Mouse (Mus musculus) bone marrow, adult 2 months (tissue): Measurements from ENCODE around the gene Lrp1. TPM values are rescaled to one million over a fixed set of nuclear protein-coding genes. Genes with fewer than 3 reads are reported as not detected.

Experiments
- H3K27ac ChIP-seq: fragments of 200-500 bp; 2 replicates; pipeline ENCODE4 v1.5.1; 2012; ENCODE audit warnings: low read depth, mild to moderate bottlenecking, control low read depth, inconsistent platforms, low read length; ENCODE audit not compliant: control insufficient read depth, poor library complexity, insufficient read depth
- H3K4me1 ChIP-seq: fragments of 200-500 bp; 2 replicates; pipeline ENCODE4 v1.6.1; 2011; ENCODE audit warnings: low read length; ENCODE audit not compliant: control insufficient read depth, insufficient read depth
- H3K4me3 ChIP-seq: fragments of 200-500 bp; replicated peaks from 2 replicates; pipeline ENCODE3; 2011; ENCODE audit warnings: mild to moderate bottlenecking, low read depth, low read length, control low read depth; ENCODE audit not compliant: control insufficient read depth
- CTCF ChIP-seq: fragments of 200-500 bp; IDR thresholded peaks from 2 replicates; pipeline ENCODE4 v1.5.1; 2011; ENCODE audit warnings: low read length, control low read depth; ENCODE audit not compliant: control insufficient read depth, insufficient read depth
- POLR2A ChIP-seq: fragments of 200-500 bp; IDR thresholded peaks from 2 replicates; pipeline ENCODE4 v1.6.1; 2011; ENCODE audit warnings: low read depth, mild to moderate bottlenecking, control low read depth, low read length, borderline replicate concordance; ENCODE audit not compliant: control insufficient read depth
- WGBS: fragments of 180-500 bp; shearing (Covaris S2); methylation state at CpG from one replicate; pipeline ENCODE4 v1.1.7; 2018; 5-methylcytosine and 5-hydroxymethylcytosine counted together
- polyA plus RNA-seq: library from polyadenylated mRNA; stranded (reverse); fragments of >200 nt; gene quantifications from 2 replicates; pipeline ENCODE4 v1.2.4, GENCODE M21; 2011; ENCODE audit warnings: low replicate concordance; ENCODE audit not compliant: missing spikeins, insufficient read depth, insufficient read length

The Lrp1 gene
- polyA plus RNA-seq, 1 experiment, result 48.3 TPM

DNA sequence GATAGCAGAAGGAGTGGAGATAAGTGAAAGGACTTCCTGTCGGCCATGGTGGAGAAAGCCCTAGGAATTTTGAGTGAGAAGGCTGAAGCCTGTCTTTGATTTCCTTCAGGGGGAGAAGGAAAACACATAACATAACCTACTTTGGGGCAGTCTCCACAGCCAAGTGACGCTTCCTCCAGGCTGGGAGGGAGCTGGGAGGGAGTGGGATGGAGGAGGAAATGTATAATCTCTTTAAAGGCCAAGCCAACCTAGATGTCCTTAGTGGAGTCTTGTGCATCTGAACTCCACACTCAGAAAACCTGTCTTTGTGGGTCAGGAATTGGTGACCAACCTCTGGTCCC is 5.9 kb downstream of the Lrp1 start:
- Histone ChIP-seq H3K27ac (no peak overlapping the region), H3K4me3 (no peak overlapping the region), H3K4me1 (no peaks in the 10 kb centered on the region)
- no peak for TF ChIP-seq CTCF
- no peak for TF ChIP-seq POLR2A
- WGBS, result 56% methylated on average over 2 of the region's 2 CpGs

DNA sequence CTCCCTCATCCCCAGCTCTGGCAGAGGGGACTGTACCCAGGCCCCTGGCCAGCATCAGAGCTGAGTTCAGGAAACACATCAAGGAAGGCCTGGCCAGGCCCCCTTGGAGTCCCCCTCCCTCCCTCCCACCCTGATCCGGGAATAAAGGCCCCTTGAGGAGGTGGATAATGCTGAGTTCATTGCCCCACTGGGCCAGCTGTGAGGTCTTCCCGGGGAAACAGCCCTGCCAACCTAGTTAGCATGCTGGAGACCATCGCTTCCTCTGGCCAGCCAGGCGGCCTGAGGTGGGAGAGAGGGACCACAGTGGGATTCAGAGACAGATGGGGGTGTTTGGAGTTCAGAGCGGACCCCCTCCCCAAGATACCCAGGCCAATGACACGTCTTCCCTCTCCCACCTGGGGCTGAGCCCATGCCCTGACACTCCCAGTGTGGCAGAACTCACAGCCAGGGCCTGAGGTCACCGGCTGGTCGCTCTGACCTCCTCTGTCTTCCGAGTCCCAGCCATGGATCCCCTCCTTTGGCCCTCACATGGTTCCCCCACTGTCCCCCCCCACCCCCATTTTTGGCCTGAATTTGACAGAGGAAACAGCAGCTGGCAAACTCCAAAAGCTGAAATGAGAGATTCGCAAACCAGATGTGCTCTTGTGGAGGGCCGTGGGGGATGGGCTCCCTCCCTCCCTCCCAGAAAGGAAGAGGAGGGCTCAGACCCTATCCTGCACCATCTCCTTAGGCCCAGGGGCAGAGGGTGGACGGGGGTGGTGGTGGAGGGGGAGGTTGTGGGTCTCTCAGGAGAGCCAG is 6.5 kb downstream of the Lrp1 start:
- H3K4me3 ChIP-seq, result no peak overlapping the region
- no peak for TF ChIP-seq CTCF
- TF ChIP-seq POLR2A, result no peak
- no peaks in the 10 kb centered on the region for H3K4me1 ChIP-seq
- H3K27ac ChIP-seq, result no peak overlapping the region
- WGBS, result 54% methylated on average over 12 of the region's 12 CpGs

- no peak overlapping the region for H3K27ac ChIP-seq
- no peaks in the 10 kb centered on the region for H3K4me1 ChIP-seq
- 70% methylated on average over 14 of the region's 14 CpGs for WGBS
- H3K4me3 ChIP-seq, result no peak overlapping the region
- TF ChIP-seq CTCF (no peak), POLR2A (no peak)
Observed at GRCm38 (mm10) chr10:127612079-127612775, 8.7 kb downstream of the Lrp1 start.

GRCm38 (mm10) chr10:127610066-127610415 is 10.9 kb downstream of the Lrp1 start:
- 80% methylated on average over 9 of the region's 9 CpGs for WGBS
- peaks cover 3% of the 10 kb centered on the region for H3K4me1 ChIP-seq
- no peak overlapping the region for H3K4me3 ChIP-seq
- H3K27ac ChIP-seq, result no peak overlapping the region
- TF ChIP-seq POLR2A (no peak), CTCF (no peak)

DNA sequence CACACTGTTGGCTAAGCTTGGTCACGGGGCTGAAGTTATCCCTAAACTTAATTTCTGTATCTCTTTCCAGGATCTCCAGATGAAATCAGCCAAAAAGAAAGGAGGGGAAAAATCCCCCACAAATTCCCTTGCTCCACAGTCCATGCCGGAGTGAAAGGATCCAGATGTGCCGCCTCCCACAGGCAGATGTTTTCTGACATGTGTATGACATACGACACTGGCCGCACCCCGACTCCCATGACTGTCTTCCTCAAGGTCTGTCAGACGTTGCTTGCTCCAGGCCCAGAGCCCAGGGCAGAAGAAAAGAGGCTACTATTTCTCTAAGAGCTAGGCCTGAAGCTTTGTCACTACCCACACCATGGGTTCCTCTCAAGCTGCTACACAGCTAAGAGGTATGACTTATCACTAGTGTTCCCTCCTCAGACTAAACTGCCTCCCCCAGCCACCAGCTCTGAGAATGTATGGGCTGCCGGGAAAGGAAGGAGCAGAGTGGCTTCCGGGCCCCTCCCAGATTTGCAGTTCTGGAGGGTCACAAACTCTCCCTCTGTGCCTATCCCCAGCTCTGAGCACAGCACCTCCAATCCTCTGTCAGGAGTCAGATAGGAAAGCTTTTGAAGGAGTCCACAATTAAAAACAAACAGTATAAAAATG is 11.4 kb downstream of the Lrp1 start:
- Histone ChIP-seq H3K27ac (no peak overlapping the region), H3K4me1 (peaks cover 6% of the 10 kb centered on the region), H3K4me3 (no peak overlapping the region)
- TF ChIP-seq POLR2A (no peak), CTCF (no peak)
- 80% methylated on average over 9 of the region's 9 CpGs for WGBS

GRCm38 (mm10) chr10:127607059-127607458 is 13.9 kb downstream of the Lrp1 start:
- no peak overlapping the region for H3K27ac ChIP-seq
- H3K4me1 ChIP-seq, result peaks cover 12% of the 10 kb centered on the region
- WGBS, result 77% methylated on average over 7 of the region's 7 CpGs
- TF ChIP-seq POLR2A, result no peak
- TF ChIP-seq CTCF, result no peak
- H3K4me3 ChIP-seq, result no peak overlapping the region

GRCm38 (mm10) chr10:127605756-127606155 is 15.2 kb downstream of the Lrp1 start:
- Histone ChIP-seq H3K4me3 (no peak overlapping the region), H3K27ac (no peak overlapping the region), H3K4me1 (peaks cover 13% of the 10 kb centered on the region)
- TF ChIP-seq CTCF, result no peak
- TF ChIP-seq POLR2A, result no peak
- WGBS, result 79% methylated on average over 9 of the region's 9 CpGs

DNA sequence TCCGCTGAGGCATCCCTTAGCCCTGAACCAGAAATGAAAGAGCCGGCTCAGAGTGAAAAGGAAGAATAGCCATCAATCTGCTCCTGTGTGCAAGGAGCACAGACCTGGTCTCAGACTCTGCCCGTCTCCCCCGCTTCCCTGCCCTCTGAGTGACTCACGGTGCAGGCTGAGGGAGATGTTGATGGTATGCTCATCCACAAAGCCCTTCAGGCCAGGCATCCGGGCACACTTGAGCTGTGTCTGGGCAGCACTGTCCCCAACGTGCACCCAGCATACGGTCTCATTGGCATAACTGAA is 15.7 kb downstream of the Lrp1 start:
- TF ChIP-seq CTCF (no peak), POLR2A (no peak)
- no peak overlapping the region; the same call in 1 of the 2 replicates for H3K27ac ChIP-seq
- H3K4me1 ChIP-seq, result peaks cover 13% of the 10 kb centered on the region
- WGBS, result 53% methylated on average over 8 of the region's 8 CpGs
- no peak overlapping the region for H3K4me3 ChIP-seq
